Mouse (Mus musculus) urinary bladder, postnatal 36 days (tissue): Measurements from ENCODE around the gene Dcn.

Source experiments
- DNase-seq, 2 experiments: peaks; one replicate each; pipeline ENCODE4 v3.0.0; 2022; ENCODE audit warnings: low spot score in 2 of 2, mixed read lengths in 1 of 2

Gene Dcn

DNA sequence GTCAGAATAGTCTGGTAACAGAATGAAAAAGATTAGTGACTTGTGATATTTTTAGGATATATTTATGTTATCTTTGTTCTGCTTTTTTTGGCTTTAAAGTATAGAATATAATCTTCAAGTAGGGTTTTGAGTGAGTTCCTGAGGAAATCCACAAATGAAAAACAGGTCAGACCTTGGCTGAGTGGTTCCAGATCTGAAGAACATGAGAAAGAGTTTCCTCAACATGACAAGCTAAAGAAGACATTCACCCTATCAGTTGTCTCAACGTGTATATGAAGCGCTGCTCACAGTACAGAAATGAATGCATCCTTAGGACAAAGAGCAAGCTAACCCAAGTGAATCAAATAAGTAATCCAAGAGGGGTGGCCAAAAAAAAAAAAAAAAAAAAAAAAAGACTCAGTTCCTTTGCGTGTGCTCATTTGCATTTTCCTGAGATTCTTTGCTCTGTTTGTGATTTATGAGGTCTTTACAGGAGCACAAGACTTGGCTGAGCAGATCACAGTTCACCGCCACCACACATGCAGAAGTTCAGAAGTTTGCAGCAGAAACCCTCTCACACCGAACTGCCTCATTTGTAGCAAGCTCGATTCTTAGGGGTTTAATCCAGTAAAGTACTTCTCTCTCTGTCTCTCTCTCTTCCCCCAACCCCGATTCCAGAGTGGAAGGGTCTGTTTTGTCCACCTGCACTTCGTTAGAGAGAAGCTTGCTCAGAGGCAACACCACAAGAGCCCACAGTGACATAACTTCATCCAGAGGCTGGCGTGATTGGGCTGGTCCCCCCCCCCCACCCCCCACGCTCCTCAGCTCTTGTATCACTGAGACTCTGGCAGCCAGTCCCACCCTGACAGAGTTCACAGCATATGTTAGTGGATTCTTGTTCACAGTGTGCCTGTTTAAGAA lies 85.8 kb downstream of the Dcn start, which contains the start of gene Lum:
Gene Lum, plus strand, starts transcription at position 172 of the 900 bp plus-strand sequence.
- no peak for DNase-seq

DNA sequence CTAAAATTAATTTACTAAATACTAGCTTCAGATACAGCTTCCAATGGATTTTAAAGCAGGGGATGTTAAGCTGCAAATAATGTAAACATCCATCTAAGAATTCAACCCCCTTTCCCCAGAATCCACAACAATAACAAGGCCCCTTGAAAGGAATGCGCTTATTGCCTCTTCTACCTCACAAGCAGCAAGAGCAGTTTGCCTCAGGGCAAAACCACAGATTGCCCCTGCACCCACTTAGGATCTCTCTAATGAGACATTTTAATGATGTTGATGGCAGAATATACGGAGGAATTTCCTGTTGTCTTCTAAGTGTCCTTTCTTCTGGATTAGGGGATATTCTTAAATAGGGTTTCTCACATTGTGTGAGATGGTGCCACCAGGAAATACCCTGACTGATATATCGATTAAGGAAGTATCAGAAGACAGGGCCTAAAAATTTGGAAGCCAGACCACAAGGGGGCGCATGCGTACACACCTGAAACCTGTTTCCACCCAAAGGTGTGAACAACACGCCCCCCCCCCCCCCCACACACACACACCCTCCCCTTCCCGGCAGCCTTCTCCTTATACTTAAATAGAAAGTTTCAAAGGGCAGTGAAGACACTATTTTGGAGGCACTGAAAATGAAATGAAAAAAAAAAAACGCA lies 88.2 kb downstream of the Dcn start:
- DNase-seq = no peak
